Mouse (Mus musculus): ENCODE results near the gene Ciao2a. TPM values are rescaled to one million over a fixed set of nuclear protein-coding genes. Genes with fewer than 3 reads are reported as not detected.

Gene Ciao2a
- 161 and 176 TPM in 2 replicates for polyA plus RNA-seq (2016; fragmentation: Nextera tagmentation; extraction: Ambion mirVana)

DNA sequence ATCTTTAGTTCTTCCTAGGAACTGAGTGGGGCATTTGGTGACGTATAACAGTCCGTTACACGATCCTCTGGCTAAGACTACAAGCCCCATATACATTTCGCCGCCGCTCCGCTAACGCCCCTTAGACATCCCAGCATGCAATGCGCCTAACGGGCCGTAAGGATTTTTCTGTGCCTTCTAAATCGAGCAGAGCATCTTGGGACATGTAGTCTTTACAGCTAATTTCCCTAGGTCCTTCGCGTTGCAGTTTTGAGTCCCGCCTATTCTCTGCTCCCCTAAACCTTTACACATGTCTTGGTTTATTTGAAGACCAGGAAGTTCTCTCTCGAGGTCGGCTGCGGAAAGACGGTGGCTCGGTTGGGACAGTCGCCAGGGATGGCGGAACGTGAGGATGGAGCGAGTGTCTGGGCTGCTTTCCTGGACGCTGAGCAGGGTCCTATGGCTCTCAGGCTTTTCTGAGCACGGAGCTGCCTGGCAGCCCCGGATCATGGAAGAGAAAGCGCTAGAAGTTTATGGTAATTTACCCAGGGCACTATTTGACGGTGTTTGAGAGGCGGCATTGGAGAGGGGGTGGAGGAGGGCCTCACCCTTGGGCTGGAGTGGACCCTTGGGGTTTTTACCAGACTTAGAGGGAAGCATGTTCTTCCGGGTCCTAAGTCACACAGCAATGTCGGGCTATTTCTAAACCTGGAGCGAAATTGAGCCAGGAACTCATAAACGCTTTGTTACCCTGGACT is at the start of gene Ciao2a, which contains the start of gene Snx1:
Gene Ciao2a (plus strand): TSS at position 156 of the 737 bp plus-strand sequence.
Gene Snx1 (minus strand): TSS at position 132 of the 737 bp plus-strand sequence.
- peak within 1 kb of the TSS; percentile 82 for H3K4me2 ChIP-seq
- 1% methylated on average over 34 of the region's 34 CpGs for WGBS
- peak within 1 kb of the TSS; percentile 92 for H3K27ac ChIP-seq (ENCODE audit: poor library complexity, severe bottlenecking)
- H3K4me3 ChIP-seq = peak within 1 kb of the TSS; percentile 76
- H3K36me3 ChIP-seq = peaks cover 18% of the 10 kb centered on the region; the same call in 1 of the 2 replicates
- ATAC-seq (ENCODE audit: insufficient number of reproducible peaks, low FRiP score) = peak; percentile 81
- peaks cover 28% of the 10 kb centered on the region for H3K4me1 ChIP-seq (replicated peaks)
- H3K27me3 ChIP-seq (replicated peaks) = no peaks in the 10 kb centered on the region
- H3K9ac ChIP-seq = peak within 1 kb of the TSS; percentile 80
- H3K9me3 ChIP-seq (replicated peaks) = no peaks in the 10 kb centered on the region

DNA sequence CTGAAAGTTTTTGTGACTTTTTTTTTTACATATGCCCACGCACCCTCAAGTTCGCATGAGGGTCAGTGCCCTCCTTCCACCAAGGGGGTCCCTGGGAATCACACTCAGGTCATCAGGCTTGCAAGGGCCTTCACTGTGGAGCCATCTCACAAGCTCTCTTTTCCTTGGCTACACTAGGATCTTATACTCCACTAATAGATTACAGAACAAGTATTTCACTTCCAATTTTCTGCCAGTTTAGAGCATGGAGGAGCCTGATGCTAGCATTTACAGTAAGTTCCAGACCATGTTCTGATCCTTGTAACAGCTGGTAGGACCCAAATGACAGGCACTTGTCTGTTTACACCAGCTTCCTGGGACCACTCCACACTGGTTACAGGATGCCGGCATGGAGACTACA is 48.3 kb upstream of the Ciao2a start:
- Histone ChIP-seq H3K27me3 (replicated peaks) (no peaks in the 10 kb centered on the region), H3K4me3 (peak overlapping the region; percentile 24), H3K27ac (ENCODE audit: poor library complexity, severe bottlenecking) (peak overlapping the region; percentile 56), H3K4me2 (peak overlapping the region; percentile 63), H3K9me3 (replicated peaks) (0 out of 2 replicates have a peak, but pooled peaks cover 4% of the 10 kb centered on the region), H3K4me1 (replicated peaks) (peaks cover 9% of the 10 kb centered on the region), H3K9ac (peak overlapping the region; percentile 64), H3K36me3 (no peaks in the 10 kb centered on the region)
- ATAC-seq (ENCODE audit: insufficient number of reproducible peaks, low FRiP score) = no peak
- 58% methylated on average over 3 of the region's 3 CpGs for WGBS

DNA sequence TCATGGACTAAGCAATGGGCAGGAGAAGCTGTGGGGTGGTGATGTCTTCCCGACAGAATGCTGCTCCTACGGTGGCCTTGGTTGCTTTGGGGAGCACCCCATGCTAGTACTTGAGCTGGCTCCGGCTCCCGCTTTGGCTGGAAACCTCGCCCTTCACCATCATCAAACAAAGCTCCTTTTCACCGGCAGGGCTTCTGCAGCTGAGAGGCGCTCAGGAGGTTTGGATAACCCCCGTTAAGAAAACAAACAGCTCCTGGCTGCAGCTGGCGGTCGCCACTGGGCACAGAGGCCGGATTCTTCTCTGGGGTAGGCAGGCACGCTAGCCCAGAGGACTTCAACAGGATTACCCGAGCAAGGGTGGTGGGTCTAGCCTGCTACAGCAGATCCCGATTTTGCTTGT is 47.9 kb upstream of the Ciao2a start:
- no peaks in the 10 kb centered on the region for H3K27me3 ChIP-seq (replicated peaks)
- H3K36me3 ChIP-seq = no peaks in the 10 kb centered on the region
- peaks cover 9% of the 10 kb centered on the region for H3K4me1 ChIP-seq (replicated peaks)
- WGBS = 6% methylated on average over 14 of the region's 14 CpGs
- peak overlapping the region; percentile 24 for H3K4me3 ChIP-seq
- no peak for ATAC-seq (ENCODE audit: insufficient number of reproducible peaks, low FRiP score)
- H3K4me2 ChIP-seq = peak overlapping the region; percentile 63
- 0 out of 2 replicates have a peak, but pooled peaks cover 4% of the 10 kb centered on the region for H3K9me3 ChIP-seq (replicated peaks)
- peak overlapping the region; percentile 56 for H3K27ac ChIP-seq (ENCODE audit: poor library complexity, severe bottlenecking)
- peak overlapping the region; percentile 64 for H3K9ac ChIP-seq

DNA sequence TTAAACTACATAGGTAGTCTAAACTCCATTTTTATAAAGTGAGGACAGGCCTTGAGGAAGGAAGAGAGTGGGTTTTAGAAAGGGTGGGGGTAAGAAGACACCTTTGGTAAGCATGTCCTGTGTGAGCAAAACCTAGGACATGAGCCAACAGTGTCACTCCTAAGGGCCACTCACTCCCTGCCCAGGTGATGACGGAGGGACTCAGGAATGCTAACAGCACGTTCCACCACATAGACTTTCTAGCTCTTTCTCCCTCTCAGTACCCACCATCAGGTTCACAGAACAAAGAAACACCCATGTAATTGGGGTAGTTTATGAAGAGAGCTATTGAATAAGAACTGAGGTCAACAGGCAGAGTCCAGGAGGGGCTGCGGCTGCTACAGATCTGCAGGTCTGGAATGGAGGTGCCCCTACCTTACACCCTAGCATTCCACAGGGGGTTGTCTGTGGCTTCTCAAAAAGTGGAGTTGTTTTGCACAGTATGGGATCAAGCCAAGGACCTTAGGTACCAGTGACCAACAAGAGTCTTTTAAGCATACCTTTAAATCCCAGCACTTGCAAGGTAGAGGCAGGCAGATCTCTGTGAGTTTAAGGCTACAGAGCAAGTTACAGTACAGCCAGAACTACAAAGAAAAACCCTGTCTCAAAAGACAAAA is 45.5 kb upstream of the Ciao2a start:
- Histone ChIP-seq H3K9ac (no peak overlapping the region), H3K27ac (ENCODE audit: poor library complexity, severe bottlenecking) (no peak overlapping the region), H3K27me3 (replicated peaks) (no peaks in the 10 kb centered on the region), H3K9me3 (replicated peaks) (no peaks in the 10 kb centered on the region), H3K4me3 (no peak overlapping the region), H3K36me3 (no peaks in the 10 kb centered on the region), H3K4me2 (no peak overlapping the region), H3K4me1 (replicated peaks) (peaks cover 9% of the 10 kb centered on the region)
- WGBS = 70% methylated on average over 3 of the region's 3 CpGs
- ATAC-seq (ENCODE audit: insufficient number of reproducible peaks, low FRiP score) = no peak

DNA sequence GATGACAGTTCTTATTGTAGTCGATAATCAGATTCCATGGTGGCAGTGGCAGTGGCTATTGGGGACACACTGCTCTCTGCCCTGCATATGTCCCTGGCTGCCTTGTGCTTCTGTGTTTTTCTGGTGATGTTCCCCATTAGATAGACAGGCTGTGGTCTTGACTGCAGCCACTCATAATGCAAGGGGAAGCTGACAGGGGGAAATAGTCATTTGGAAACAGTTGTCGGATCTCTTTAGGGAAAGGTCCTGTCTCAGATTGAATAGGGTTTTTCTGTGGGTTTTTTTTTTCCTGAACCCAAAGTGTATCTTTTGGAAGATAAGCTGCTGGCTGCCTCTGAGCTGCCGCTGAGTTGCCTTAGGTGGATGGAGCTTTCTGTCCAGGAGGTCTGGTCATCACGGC is 44.4 kb upstream of the Ciao2a start:
- Histone ChIP-seq H3K4me3 (no peak overlapping the region), H3K4me1 (replicated peaks) (peaks cover 9% of the 10 kb centered on the region), H3K9ac (no peak overlapping the region), H3K36me3 (peaks cover 8% of the 10 kb centered on the region), H3K4me2 (no peak overlapping the region), H3K27ac (ENCODE audit: poor library complexity, severe bottlenecking) (no peak overlapping the region), H3K27me3 (replicated peaks) (no peaks in the 10 kb centered on the region), H3K9me3 (replicated peaks) (no peaks in the 10 kb centered on the region)
- WGBS = 69% methylated on average over 4 of the region's 4 CpGs
- ATAC-seq (ENCODE audit: insufficient number of reproducible peaks, low FRiP score) = no peak

DNA sequence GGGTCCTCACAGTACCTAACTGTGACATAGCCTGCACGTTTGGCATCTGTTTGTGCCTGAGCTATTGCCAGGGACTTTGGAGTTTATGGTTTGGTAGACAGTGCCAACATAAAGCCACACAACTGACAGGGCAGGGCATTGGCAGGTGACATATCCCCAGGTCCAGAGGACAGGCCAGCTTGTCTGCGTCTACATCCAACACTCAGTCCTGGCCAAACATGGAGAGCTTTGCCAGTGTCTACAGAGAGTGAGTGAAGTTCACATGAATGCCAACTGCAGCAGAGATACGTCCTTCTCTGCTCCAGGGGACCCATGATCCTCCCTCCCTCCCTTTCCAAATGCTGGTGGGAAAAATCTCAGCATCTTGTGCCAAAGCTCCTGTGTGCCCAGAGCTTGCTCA is 42.2 kb upstream of the Ciao2a start:
- no peaks in the 10 kb centered on the region for H3K9me3 ChIP-seq (replicated peaks)
- WGBS = 86% methylated on average over 3 of the region's 3 CpGs
- no peak overlapping the region for H3K4me2 ChIP-seq
- H3K9ac ChIP-seq = no peak overlapping the region
- no peak for ATAC-seq (ENCODE audit: insufficient number of reproducible peaks, low FRiP score)
- peaks cover 26% of the 10 kb centered on the region for H3K36me3 ChIP-seq
- 0 out of 2 replicates have a peak, but pooled peaks cover 3% of the 10 kb centered on the region for H3K4me1 ChIP-seq (replicated peaks)
- H3K27me3 ChIP-seq (replicated peaks) = no peaks in the 10 kb centered on the region
- H3K4me3 ChIP-seq = no peak overlapping the region
- H3K27ac ChIP-seq (ENCODE audit: poor library complexity, severe bottlenecking) = no peak overlapping the region

DNA sequence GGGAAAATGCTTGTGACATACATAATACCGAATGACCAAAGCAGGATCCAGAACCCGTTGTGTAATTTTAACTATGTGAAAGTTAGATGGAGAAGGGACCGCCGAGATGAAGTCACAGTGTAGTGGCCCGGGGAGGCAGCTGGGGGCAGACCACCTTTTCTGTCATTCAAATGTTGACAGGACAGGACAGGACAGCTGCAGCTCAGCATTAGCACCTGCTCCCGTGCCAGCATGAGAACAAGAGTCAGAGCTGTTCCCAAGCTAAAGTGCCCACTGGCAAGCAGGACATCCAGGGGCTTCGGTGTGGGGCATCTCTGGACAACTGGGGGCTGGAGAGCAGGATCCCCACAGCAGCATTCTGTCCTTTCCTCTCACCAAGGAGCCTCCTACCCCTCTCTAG is 39.3 kb upstream of the Ciao2a start:
- Histone ChIP-seq H3K36me3 (peaks cover 51% of the 10 kb centered on the region), H3K4me2 (no peak overlapping the region), H3K4me1 (replicated peaks) (peaks cover 8% of the 10 kb centered on the region), H3K27ac (ENCODE audit: poor library complexity, severe bottlenecking) (no peak overlapping the region), H3K4me3 (no peak overlapping the region), H3K9me3 (replicated peaks) (no peaks in the 10 kb centered on the region), H3K9ac (no peak overlapping the region), H3K27me3 (replicated peaks) (no peaks in the 10 kb centered on the region)
- 93% methylated on average over 7 of the region's 7 CpGs for WGBS
- no peak for ATAC-seq (ENCODE audit: insufficient number of reproducible peaks, low FRiP score)

DNA sequence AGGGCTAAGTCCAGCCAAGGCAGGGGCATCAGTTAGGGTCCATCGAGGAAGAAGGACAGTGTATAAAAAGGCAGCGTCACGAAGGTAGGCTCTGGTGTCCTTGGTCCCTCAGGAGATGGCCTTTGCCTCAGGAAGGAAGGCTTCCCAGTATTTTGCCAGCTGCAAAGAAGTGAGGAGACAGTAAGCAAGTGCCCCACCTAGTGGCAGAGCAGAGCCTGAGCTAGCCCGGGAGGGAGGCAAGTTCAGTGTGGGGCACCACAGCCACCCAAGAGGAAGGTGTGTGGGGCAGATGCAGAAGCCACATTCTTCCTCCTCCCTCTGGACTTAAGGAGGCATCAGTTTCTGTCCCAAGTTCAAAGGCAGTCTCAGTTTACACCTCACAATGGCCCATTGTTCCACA is 38.0 kb upstream of the Ciao2a start:
- no peak for ATAC-seq (ENCODE audit: insufficient number of reproducible peaks, low FRiP score)
- 41% methylated on average over 4 of the region's 4 CpGs for WGBS
- no peaks in the 10 kb centered on the region for H3K27me3 ChIP-seq (replicated peaks)
- no peak overlapping the region for H3K9ac ChIP-seq
- H3K27ac ChIP-seq (ENCODE audit: poor library complexity, severe bottlenecking) = no peak overlapping the region
- peaks cover 65% of the 10 kb centered on the region for H3K36me3 ChIP-seq
- H3K4me3 ChIP-seq = no peak overlapping the region
- H3K4me2 ChIP-seq = no peak overlapping the region
- peaks cover 22% of the 10 kb centered on the region for H3K4me1 ChIP-seq (replicated peaks)
- H3K9me3 ChIP-seq (replicated peaks) = no peaks in the 10 kb centered on the region

DNA sequence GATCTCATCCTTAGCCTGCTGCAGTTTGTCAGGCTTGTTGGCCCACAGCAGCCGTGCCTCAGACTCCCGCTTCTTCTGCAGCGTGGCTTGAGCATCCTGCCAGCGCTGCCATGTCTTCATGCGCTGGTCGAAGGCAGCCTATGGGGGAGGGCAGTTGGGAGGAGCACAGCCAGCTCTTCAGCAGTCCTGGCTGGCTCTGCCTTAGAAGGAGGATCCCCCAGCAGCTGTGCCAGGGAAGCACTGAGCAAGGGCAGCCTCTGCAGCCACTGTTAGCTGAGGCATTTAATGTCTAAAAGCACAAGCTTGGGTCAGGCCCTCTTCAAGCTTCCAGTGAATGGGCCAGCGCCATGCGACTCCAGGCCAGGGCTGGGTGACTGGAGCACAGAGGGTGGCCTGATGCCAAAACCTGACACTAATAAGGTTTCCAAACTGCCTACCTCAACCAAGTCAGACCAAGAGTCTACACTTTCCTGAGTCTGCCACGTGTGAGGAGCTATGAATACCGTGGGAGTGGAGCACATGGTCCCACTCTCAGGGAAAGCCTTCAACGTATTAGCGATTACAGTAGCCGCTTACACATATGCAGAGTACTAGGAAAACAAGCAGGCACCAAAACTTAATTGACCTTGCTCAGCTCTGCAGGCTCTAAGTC is 35.7 kb upstream of the Ciao2a start:
- Histone ChIP-seq H3K4me1 (replicated peaks) (peaks cover 22% of the 10 kb centered on the region), H3K27ac (ENCODE audit: poor library complexity, severe bottlenecking) (no peak overlapping the region), H3K36me3 (peaks cover 87% of the 10 kb centered on the region), H3K4me2 (no peak overlapping the region), H3K9ac (no peak overlapping the region), H3K27me3 (replicated peaks) (no peaks in the 10 kb centered on the region), H3K9me3 (replicated peaks) (no peaks in the 10 kb centered on the region), H3K4me3 (no peak overlapping the region)
- no peak for ATAC-seq (ENCODE audit: insufficient number of reproducible peaks, low FRiP score)
- WGBS = 89% methylated on average over 13 of the region's 13 CpGs

DNA sequence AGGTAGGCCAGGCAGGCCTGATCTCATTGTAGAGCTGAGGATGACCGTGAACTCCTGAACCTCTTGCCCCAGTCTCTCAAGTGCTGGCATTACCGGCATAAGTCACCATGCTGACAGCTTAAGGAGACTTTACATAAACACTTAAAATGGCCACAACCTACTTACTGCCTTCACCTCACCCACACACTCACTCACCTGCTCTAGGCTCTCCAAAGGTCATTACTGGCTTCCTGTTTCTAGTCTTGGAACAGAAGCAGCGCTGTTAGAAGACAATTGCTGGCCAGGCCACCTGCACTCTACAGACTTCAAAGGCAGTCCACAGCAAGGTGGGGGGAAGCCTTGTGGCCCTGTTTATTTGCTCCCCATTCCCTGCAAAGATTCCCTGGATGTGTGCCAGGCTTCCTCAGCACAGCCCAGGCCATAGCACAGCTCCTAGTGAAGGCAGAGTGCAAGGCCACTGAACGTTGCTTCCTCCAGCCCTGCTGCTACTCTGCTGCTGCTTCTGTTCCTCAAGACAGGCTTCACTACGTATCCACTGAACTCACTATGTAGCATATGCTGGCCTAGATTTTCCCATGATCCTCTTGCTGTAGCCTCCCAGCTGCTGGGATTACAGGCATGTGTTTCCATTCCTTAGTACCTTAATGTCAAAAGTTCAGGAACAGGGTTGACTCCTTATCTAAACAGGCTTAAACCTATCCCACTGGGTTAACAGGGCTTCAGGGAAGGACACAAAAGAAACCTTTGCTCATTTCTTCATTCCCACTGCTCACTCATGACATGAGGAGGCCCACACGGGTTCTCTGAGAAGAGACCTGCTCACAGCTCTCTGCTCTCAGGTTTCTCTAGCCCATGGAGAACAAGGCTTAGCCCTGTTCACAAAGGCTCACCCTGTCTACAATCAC is 34.8 kb upstream of the Ciao2a start:
- H3K27me3 ChIP-seq (replicated peaks) = no peaks in the 10 kb centered on the region
- no peak overlapping the region for H3K4me3 ChIP-seq
- no peaks in the 10 kb centered on the region for H3K9me3 ChIP-seq (replicated peaks)
- no peak for ATAC-seq (ENCODE audit: insufficient number of reproducible peaks, low FRiP score)
- H3K4me2 ChIP-seq = no peak overlapping the region
- WGBS = 70% methylated on average over 6 of the region's 6 CpGs
- H3K9ac ChIP-seq = no peak overlapping the region
- peaks cover 90% of the 10 kb centered on the region for H3K36me3 ChIP-seq
- H3K27ac ChIP-seq (ENCODE audit: poor library complexity, severe bottlenecking) = peak overlapping the region; percentile 30; the same call in 1 of the 2 replicates
- H3K4me1 ChIP-seq (replicated peaks) = peaks cover 22% of the 10 kb centered on the region

Measured in heart, embryonic 12.5 days (tissue).